8 mouse cellular contexts compared by ENCODE assay signal in genomic region chr7:90028888-90029547, GRCm38 (mm10). TPM values are rescaled to one million over a fixed set of nuclear protein-coding genes. Genes with fewer than 3 reads are reported as not detected.
DNase-seq lines count a peak whose midpoint lies in the region; ATAC-seq and TF ChIP-seq lines count a peak whose summit lies in the region.

No protein-coding gene starts in this region.

- H3K27ac ChIP-seq in kidney, embryonic 15.5 days = peak overlapping the region; percentile 69
- peak overlapping the region; percentile 83 for H3K27ac ChIP-seq in intestine, embryonic 16.5 days (ENCODE audit: low read length)
- H3K27ac ChIP-seq in limb, embryonic 14.5 days (replicated peaks; ENCODE audit: low read depth, low read length) = peak overlapping the region; percentile 84
- peak overlapping the region; percentile 61 for H3K27ac ChIP-seq in neural tube, embryonic 14.5 days (ENCODE audit: low read depth, low read length)

- 15% methylated on average over 8 of the region's 8 CpGs for WGBS in kidney, embryonic 15.5 days
- 8% methylated on average over 8 of the region's 8 CpGs for WGBS in intestine, embryonic 16.5 days
- 5% methylated on average over 8 of the region's 8 CpGs for WGBS in limb, embryonic 14.5 days
- 13% methylated on average over 8 of the region's 8 CpGs for WGBS in neural tube, embryonic 14.5 days

- H3K9ac ChIP-seq in kidney, embryonic 15.5 days = no peak overlapping the region
- 0 out of 2 replicates have a peak overlapping the region, but pooled peaks have one; percentile 3 for H3K9ac ChIP-seq in intestine, embryonic 16.5 days (ENCODE audit: low read depth, low read length)
- H3K9ac ChIP-seq in limb, embryonic 14.5 days (ENCODE audit: low read depth, low read length, severe bottlenecking) = 0 out of 2 replicates have a peak overlapping the region, but pooled peaks have one; percentile 28
- H3K9ac ChIP-seq in neural tube, embryonic 14.5 days (replicated peaks; ENCODE audit: low read depth, low read length) = no peak overlapping the region

- H3K4me1 ChIP-seq in kidney, embryonic 15.5 days = peaks cover 21% of the 10 kb centered on the region
- H3K4me1 ChIP-seq in intestine, embryonic 16.5 days (ENCODE audit: control insufficient read depth, insufficient read depth, low read length) = peaks cover 12% of the 10 kb centered on the region
- H3K4me1 ChIP-seq in limb, embryonic 14.5 days (ENCODE audit: control insufficient read depth, insufficient read depth, low read length) = peaks cover 31% of the 10 kb centered on the region
- 0 out of 2 replicates have a peak, but pooled peaks cover 10% of the 10 kb centered on the region for H3K4me1 ChIP-seq in neural tube, embryonic 14.5 days (ENCODE audit: control insufficient read depth, insufficient read depth, low read length)

- no peaks in the 10 kb centered on the region for H3K27me3 ChIP-seq in kidney, embryonic 15.5 days
- no peaks in the 10 kb centered on the region for H3K27me3 ChIP-seq in intestine, embryonic 16.5 days (replicated peaks; ENCODE audit: control insufficient read depth, insufficient read depth, low read length)
- no peaks in the 10 kb centered on the region for H3K27me3 ChIP-seq in limb, embryonic 14.5 days (ENCODE audit: control insufficient read depth, insufficient read depth, low read length)
- H3K27me3 ChIP-seq in neural tube, embryonic 14.5 days (ENCODE audit: control insufficient read depth, insufficient read depth, low read length) = no peaks in the 10 kb centered on the region

- DNase-seq in kidney, postnatal 25 days = no peak
- peak; percentile 84 to 89 for DNase-seq in cerebellum, postnatal 25 days
- peak; percentile 54 to 72 for DNase-seq in frontal cortex, postnatal 36 days (ENCODE audit: low spot score in 2 of 2)
- peak; percentile 81 for DNase-seq in limb, embryonic 14.5 days (ENCODE audit: low spot score)
- DNase-seq in T-cell, adult 2 months (ENCODE audit: low spot score) = no peak

- no peak for ATAC-seq in kidney, embryonic 15.5 days (replicated peaks; ENCODE audit: low FRiP score)
- peak; percentile 49 for ATAC-seq in intestine, embryonic 16.5 days
- peak; percentile 69 for ATAC-seq in limb, embryonic 14.5 days (ENCODE audit: low FRiP score, low read depth)
- ATAC-seq in neural tube, embryonic 14.5 days (ENCODE audit: low read depth) = peak; percentile 93

- no peak for TF ChIP-seq POLR2A in limb, embryonic 14.5 days (IDR thresholded peaks at IDR 0.05; ENCODE audit: borderline replicate concordance, extremely low read depth, insufficient read depth, insufficient read length)

- no peaks in the 10 kb centered on the region for H3K36me3 ChIP-seq in kidney, embryonic 15.5 days
- H3K36me3 ChIP-seq in intestine, embryonic 16.5 days (ENCODE audit: control insufficient read depth, insufficient read depth, low read length) = no peaks in the 10 kb centered on the region
- no peaks in the 10 kb centered on the region for H3K36me3 ChIP-seq in limb, embryonic 14.5 days (ENCODE audit: control insufficient read depth, insufficient read depth, low read length)
- no peaks in the 10 kb centered on the region for H3K36me3 ChIP-seq in neural tube, embryonic 14.5 days (ENCODE audit: control insufficient read depth, insufficient read depth, low read length)

- no peak overlapping the region for H3K4me3 ChIP-seq in kidney, embryonic 15.5 days (replicated peaks)
- peak overlapping the region; percentile 2; the same call in 1 of the 2 replicates for H3K4me3 ChIP-seq in intestine, embryonic 16.5 days (ENCODE audit: low read length)
- H3K4me3 ChIP-seq in limb, embryonic 14.5 days (replicated peaks; ENCODE audit: low read length) = no peak overlapping the region
- H3K4me3 ChIP-seq in neural tube, embryonic 14.5 days (ENCODE audit: low read depth, low read length) = no peak overlapping the region

- peak overlapping the region; percentile 20; the same call in 1 of the 2 replicates for H3K4me2 ChIP-seq in kidney, embryonic 15.5 days
- no peak overlapping the region for H3K4me2 ChIP-seq in intestine, embryonic 16.5 days (ENCODE audit: low read depth, low read length)
- H3K4me2 ChIP-seq in limb, embryonic 14.5 days (replicated peaks; ENCODE audit: low read depth, low read length, severe bottlenecking) = peak overlapping the region; percentile 37
- H3K4me2 ChIP-seq in neural tube, embryonic 14.5 days (ENCODE audit: low read depth, low read length) = peak overlapping the region; percentile 19; the same call in 1 of the 2 replicates

- H3K9me3 ChIP-seq in kidney, embryonic 15.5 days (replicated peaks) = no peaks in the 10 kb centered on the region
- no peaks in the 10 kb centered on the region for H3K9me3 ChIP-seq in intestine, embryonic 16.5 days (ENCODE audit: control insufficient read depth, low read length)
- H3K9me3 ChIP-seq in limb, embryonic 14.5 days (ENCODE audit: control insufficient read depth, low read length) = 0 out of 2 replicates have a peak, but pooled peaks cover 6% of the 10 kb centered on the region
- no peaks in the 10 kb centered on the region for H3K9me3 ChIP-seq in neural tube, embryonic 14.5 days (ENCODE audit: control insufficient read depth, low read length)

RNA-seq across cellular contexts. Expression of gene Eed, which starts 48.2 kb away (rescaled TPM):
- 68.5 and 75.9 TPM in 2 replicates for polyA plus RNA-seq in kidney, embryonic 15.5 days (2015; fragmentation: Nextera tagmentation; extraction: Ambion mirVana)
- 48.4 and 59.1 TPM in 2 replicates for polyA plus RNA-seq in intestine, embryonic 16.5 days (2015; fragmentation: Nextera tagmentation; extraction: Ambion mirVana)
- 58.8 and 99.5 TPM in 2 replicates for polyA plus RNA-seq in limb, embryonic 14.5 days (2012; rRNA removed)
- polyA plus RNA-seq in limb, embryonic 14.5 days (2014; fragmentation: Nextera tagmentation; extraction: Ambion mirVana) = 62.8 and 73.0 TPM in 2 replicates
- 30.3 and 32.9 TPM in 2 replicates for polyA plus RNA-seq in neural tube, embryonic 14.5 days (2014; fragmentation: Nextera tagmentation; extraction: Ambion mirVana)

Comparison
In these comparisons a context has a peak if more than half of its experiments do, and no peak if none do; other contexts are left out.
1. H3K9ac ChIP-seq: peak in intestine, embryonic 16.5 days (single experiment) and limb, embryonic 14.5 days (single experiment); none in kidney, embryonic 15.5 days (single experiment) and neural tube, embryonic 14.5 days (single experiment).
2. DNase-seq: peak in cerebellum, postnatal 25 days (2 of 2), frontal cortex, postnatal 36 days (2 of 2) and limb, embryonic 14.5 days (single experiment); none in kidney, postnatal 25 days (0 of 2) and T-cell, adult 2 months (single experiment).
3. Peak in every context shown above with its lines, with median percentiles within 50 percentile points of each other: H3K27ac ChIP-seq.